17 mouse cellular contexts compared by ENCODE assay signal in genomic region chr11:110815206-110815605, GRCm38 (mm10).
DNase-seq lines count a peak whose midpoint lies in the region; ATAC-seq and TF ChIP-seq lines count a peak whose summit lies in the region.
"Had no signal": no experiment of that assay in that cellular context is flagged by ENCODE, and none has a peak within 500 bp of the region (broad histone marks: within the 10 kb centered on the region; RNA-seq: fewer than 3 reads in every experiment).

No protein-coding gene starts in this region.

- H3K4me2 ChIP-seq in heart, embryonic 11.5 days, result no peak overlapping the region
- H3K4me2 ChIP-seq: liver, embryonic 12.5 days had no signal

- H3K4me3 ChIP-seq in heart, embryonic 11.5 days (ENCODE audit: low read depth, low read length), result no peak overlapping the region
- no peak overlapping the region for H3K4me3 ChIP-seq in kidney, adult 2 months (ENCODE audit: insufficient read depth, low read depth, low read length)
- H3K4me3 ChIP-seq: hindbrain, embryonic 10.5 days; layer of hippocampus, adult 2 months; left cerebral cortex, adult 2 months; limb, embryonic 10.5 days; liver, embryonic 12.5 days had no signal

- ATAC-seq in heart, embryonic 11.5 days (replicated peaks; ENCODE audit: insufficient number of reproducible peaks, low FRiP score, low TSS enrichment), result no peak
- ATAC-seq: liver, embryonic 12.5 days had no signal

- no peaks in the 10 kb centered on the region for H3K27me3 ChIP-seq in heart, embryonic 11.5 days (ENCODE audit: control insufficient read depth, insufficient read depth, low read length)
- H3K27me3 ChIP-seq in kidney, adult 2 months (replicated peaks; ENCODE audit: control insufficient read depth, insufficient read depth, low read length), result no peaks in the 10 kb centered on the region
- H3K27me3 ChIP-seq: CH12.LX; liver, embryonic 12.5 days had no signal

- H3K9me3 ChIP-seq in heart, embryonic 11.5 days (replicated peaks; ENCODE audit: control insufficient read depth, low read length), result no peaks in the 10 kb centered on the region
- H3K9me3 ChIP-seq: hindbrain, embryonic 10.5 days; limb, embryonic 10.5 days; liver, embryonic 12.5 days had no signal

- TF ChIP-seq CTCF in kidney, adult 2 months (conservative IDR thresholded peaks at IDR 0.05; ENCODE audit: insufficient read depth, insufficient read length, low read depth, low read length), result no peak

- intact Hi-C loops in heart, postnatal 10 days (cut with DNase I), result no loop called here

- no peak for TF ChIP-seq POLR2A in kidney, adult 2 months (IDR thresholded peaks at IDR 0.05; ENCODE audit: low read depth, low read length)

- DNase-seq in adrenal gland, postnatal 25 days, result peak; percentile 2
- DNase-seq in adrenal gland, postnatal 36 days, result no peak
- DNase-seq in heart, postnatal 10 days, result peak; percentile 17 to 41
- DNase-seq in kidney, adult 2 months, result peak; percentile 88
- peak; percentile 70 to 89 for DNase-seq in kidney, postnatal 36 days
- DNase-seq in urinary bladder, postnatal 10 days (ENCODE audit: low spot score), result no peak
- no peak for DNase-seq in left cerebral cortex, adult 11 months (ENCODE audit: low spot score)
- DNase-seq: cerebellum, adult 8-10 months; midbrain, embryonic 14.5 days; retina, postnatal 1 day had no signal

- no peak overlapping the region for H3K27ac ChIP-seq in heart, embryonic 11.5 days (ENCODE audit: low read depth, low read length)
- peak overlapping the region; percentile 94 for H3K27ac ChIP-seq in kidney, adult 2 months (ENCODE audit: insufficient read depth, low read depth, low read length)
- H3K27ac ChIP-seq: hindbrain, embryonic 10.5 days; layer of hippocampus, adult 2 months; left cerebral cortex, adult 2 months; limb, embryonic 10.5 days; liver, embryonic 12.5 days had no signal

- H3K9ac ChIP-seq in heart, embryonic 11.5 days (ENCODE audit: low read depth, low read length), result no peak overlapping the region
- H3K9ac ChIP-seq: liver, embryonic 12.5 days had no signal

- H3K4me1 ChIP-seq in heart, embryonic 11.5 days (ENCODE audit: control insufficient read depth, insufficient read depth, low read length), result no peaks in the 10 kb centered on the region
- peaks cover 8% of the 10 kb centered on the region; the same call in 1 of the 2 replicates for H3K4me1 ChIP-seq in kidney, adult 2 months (ENCODE audit: control insufficient read depth, insufficient read depth, low read length)
- H3K4me1 ChIP-seq: hindbrain, embryonic 10.5 days; limb, embryonic 10.5 days; liver, embryonic 12.5 days had no signal

- WGBS in heart, embryonic 11.5 days (ENCODE audit: insufficient replicate concordance), result 56% methylated on average over 7 of the region's 7 CpGs
- WGBS in kidney, adult 2 months, result 36% methylated on average over 7 of the region's 7 CpGs

- H3K36me3 ChIP-seq in heart, embryonic 11.5 days (ENCODE audit: control insufficient read depth, insufficient read depth, low read length), result no peaks in the 10 kb centered on the region
- no peaks in the 10 kb centered on the region for H3K36me3 ChIP-seq in kidney, adult 2 months (ENCODE audit: control insufficient read depth, insufficient read depth, low read length)
- H3K36me3 ChIP-seq: hindbrain, embryonic 10.5 days; limb, embryonic 10.5 days; liver, embryonic 12.5 days had no signal

Comparison
In these comparisons a context has a peak if more than half of its experiments do, and no peak if none do; other contexts are left out.
1. DNase-seq: peak in adrenal gland, postnatal 25 days (single experiment), heart, postnatal 10 days (2 of 2), kidney, adult 2 months (single experiment) and kidney, postnatal 36 days (2 of 2); none in adrenal gland, postnatal 36 days (0 of 2), urinary bladder, postnatal 10 days (single experiment) and left cerebral cortex, adult 11 months (single experiment).